Mouse (Mus musculus) NIH3T3 (cell line): Measurements from ENCODE around the gene Aknad1.

Experiments used
- DNase-seq: peaks from one replicate; pipeline ENCODE4 v3.0.0-alpha.2; 2012; ENCODE audit warnings: low read depth

Aknad1 gene

GRCm38 (mm10) chr3:108786520-108786919, 47.1 kb downstream of the Aknad1 start:
- DNase-seq: no peak

GRCm38 (mm10) chr3:108787754-108788454, 48.4 kb downstream of the Aknad1 start:
- peak; percentile 38 for DNase-seq

GRCm38 (mm10) chr3:108788455-108788794, 49.0 kb downstream of the Aknad1 start:
- no peak for DNase-seq

- DNase-seq: no peak
Measured at GRCm38 (mm10) chr3:108789299-108789698, 49.8 kb downstream of the Aknad1 start.

GRCm38 (mm10) chr3:108790499-108790898, 51.0 kb downstream of the Aknad1 start:
- DNase-seq: no peak

- DNase-seq: peak; percentile 70
Measured at GRCm38 (mm10) chr3:108791054-108791706, 51.7 kb downstream of the Aknad1 start.

- DNase-seq: no peak
Measured at GRCm38 (mm10) chr3:108792420-108792819, 53.0 kb downstream of the Aknad1 start.

- DNase-seq: no peak
Measured at GRCm38 (mm10) chr3:108794780-108795179, 55.3 kb downstream of the Aknad1 start.

- no peak for DNase-seq
Measured at GRCm38 (mm10) chr3:108795554-108796299, 56.3 kb downstream of the Aknad1 start.

- DNase-seq: no peak
Measured at GRCm38 (mm10) chr3:108796386-108796785, 56.9 kb downstream of the Aknad1 start.

- DNase-seq: no peak
Measured at GRCm38 (mm10) chr3:108797723-108798122, 58.3 kb downstream of the Aknad1 start.

GRCm38 (mm10) chr3:108798375-108798774, 58.9 kb downstream of the Aknad1 start:
- DNase-seq: peak; percentile 37

- no peak for DNase-seq
Measured at GRCm38 (mm10) chr3:108805622-108806021, 66.2 kb downstream of the Aknad1 start.

GRCm38 (mm10) chr3:108810747-108811263, 71.3 kb downstream of the Aknad1 start:
- peak; percentile 53 for DNase-seq

- peak; percentile 7 for DNase-seq
Measured at GRCm38 (mm10) chr3:108815631-108816030, 76.2 kb downstream of the Aknad1 start.

- DNase-seq: no peak
Measured at GRCm38 (mm10) chr3:108830493-108830892, 91.0 kb downstream of the Aknad1 start.

- DNase-seq: no peak
Measured at GRCm38 (mm10) chr3:108831750-108832149, 92.3 kb downstream of the Aknad1 start.
